Mouse (Mus musculus): ENCODE results near the gene Ift52. TPM values are rescaled to one million over a fixed set of nuclear protein-coding genes. Genes with fewer than 3 reads are reported as not detected.
A peak's percentile ranks its signal among the peaks of the same experiment; 100 is the strongest.

Gene Ift52
- 35.3 and 37.3 TPM in 2 replicates for polyA plus RNA-seq (2015; fragmentation: Nextera tagmentation; extraction: Ambion mirVana)

DNA sequence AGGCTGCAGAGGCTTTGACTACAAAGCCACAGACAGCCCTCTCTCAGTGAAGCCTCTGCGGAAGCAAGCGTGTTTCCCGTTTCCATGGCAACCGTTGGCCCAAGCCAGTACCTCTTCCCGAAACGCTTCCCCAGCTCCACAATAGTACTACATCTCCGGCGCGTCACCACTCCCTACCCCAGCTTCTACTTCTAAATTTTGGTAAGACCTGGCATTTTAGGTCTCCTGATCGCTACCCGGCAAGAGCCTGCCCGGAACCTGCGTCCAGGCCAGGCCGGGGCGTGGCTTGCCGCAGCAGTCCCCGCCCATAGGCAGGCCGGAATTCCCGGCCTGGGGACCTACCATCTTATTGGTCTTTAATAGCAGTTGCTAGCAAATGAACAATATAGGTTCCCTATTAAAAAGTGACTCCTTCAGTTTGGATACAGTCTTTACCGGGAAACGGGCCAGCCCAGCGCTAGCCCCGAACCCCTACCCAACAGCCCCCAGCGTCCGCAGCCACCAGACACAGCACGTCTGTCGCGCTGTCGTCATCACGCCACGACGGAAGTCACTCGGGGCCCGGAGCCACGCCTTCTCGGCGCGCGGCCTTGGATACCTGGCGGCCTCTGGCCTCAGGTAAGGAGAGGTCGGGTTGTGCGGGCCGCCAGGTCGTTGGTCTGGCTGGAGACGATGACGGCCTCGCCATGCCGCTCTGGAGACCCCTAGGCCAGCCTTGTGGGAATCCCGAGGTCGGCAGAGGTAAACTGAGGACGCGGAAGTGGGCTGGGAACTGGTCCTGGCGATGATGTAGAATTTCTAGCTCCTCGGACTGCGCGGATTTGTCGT, at the start of gene Ift52:
Gene Ift52 (plus strand): TSS at position 439 of the 828 bp plus-strand sequence.
- Histone ChIP-seq H3K36me3 (no peaks in the 10 kb centered on the region), H3K27ac (replicated peaks) (peak within 1 kb of the TSS; percentile 60), H3K4me3 (peak within 1 kb of the TSS; percentile 93), H3K4me2 (peak within 1 kb of the TSS; percentile 74), H3K27me3 (replicated peaks) (0 out of 2 replicates have a peak, but pooled peaks cover 5% of the 10 kb centered on the region), H3K9ac (peak within 1 kb of the TSS; percentile 92), H3K9me3 (no peaks in the 10 kb centered on the region), H3K4me1 (peaks cover 11% of the 10 kb centered on the region)
- under 1% methylated on average over 57 of the region's 57 CpGs for WGBS
- peak; percentile 94 for ATAC-seq (ENCODE audit: extremely low read depth, insufficient number of reproducible peaks, low FRiP score, low TSS enrichment)

DNA sequence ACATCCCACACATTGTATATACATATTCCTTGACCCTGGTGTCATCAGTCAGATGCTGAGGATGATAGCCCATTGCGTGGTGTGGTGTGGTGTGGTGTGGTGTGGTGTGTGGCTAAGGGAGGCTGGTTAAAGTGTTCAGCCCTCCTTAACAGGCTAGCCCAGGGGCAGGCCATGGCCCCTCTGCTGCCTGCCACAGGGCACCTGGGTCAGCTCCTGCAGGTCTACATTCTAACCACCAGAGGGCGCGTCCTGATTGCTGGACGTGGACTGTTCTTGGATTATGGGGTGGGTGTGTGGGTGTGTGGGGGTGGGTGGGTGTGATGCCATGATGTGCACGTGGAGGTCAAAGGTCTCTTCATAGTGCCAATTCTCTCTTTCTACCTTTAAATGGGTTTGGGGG, 48.8 kb upstream of the Ift52 start:
- Histone ChIP-seq H3K4me1 (no peaks in the 10 kb centered on the region), H3K9ac (no peak overlapping the region), H3K27ac (replicated peaks) (no peak overlapping the region), H3K4me2 (no peak overlapping the region), H3K27me3 (replicated peaks) (peaks cover 6% of the 10 kb centered on the region; the same call in 1 of the 2 replicates), H3K9me3 (no peaks in the 10 kb centered on the region), H3K36me3 (no peaks in the 10 kb centered on the region), H3K4me3 (no peak overlapping the region)
- WGBS, result 8% methylated on average over 5 of the region's 5 CpGs
- 0 out of 2 replicates have a peak, but pooled peaks have one; percentile 26 for ATAC-seq (ENCODE audit: extremely low read depth, insufficient number of reproducible peaks, low FRiP score, low TSS enrichment)

DNA sequence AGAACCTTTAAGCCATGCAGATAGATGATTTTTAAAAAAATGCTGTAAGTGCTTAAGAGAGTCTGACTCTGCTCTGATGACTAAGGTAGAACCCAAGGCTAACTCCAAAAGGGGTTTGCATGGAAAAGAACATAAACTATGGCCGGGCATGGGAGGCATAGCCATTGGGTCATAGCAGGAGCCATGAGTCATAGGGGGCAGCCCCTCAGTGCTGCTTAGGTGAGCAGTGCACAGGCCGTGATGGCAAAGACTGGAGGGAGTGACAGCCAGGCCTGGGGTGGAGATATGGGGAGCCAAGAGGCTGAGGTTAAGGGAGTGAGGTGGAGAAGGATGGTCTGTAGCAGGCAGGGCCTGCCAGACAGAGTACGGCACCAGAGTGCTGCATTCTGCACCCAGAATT, 48.1 kb upstream of the Ift52 start:
- no peak overlapping the region for H3K9ac ChIP-seq
- H3K9me3 ChIP-seq, result no peaks in the 10 kb centered on the region
- H3K27me3 ChIP-seq (replicated peaks), result peaks cover 6% of the 10 kb centered on the region; the same call in 1 of the 2 replicates
- no peak overlapping the region for H3K27ac ChIP-seq (replicated peaks)
- H3K4me3 ChIP-seq, result no peak overlapping the region
- no peak overlapping the region for H3K4me2 ChIP-seq
- H3K4me1 ChIP-seq, result peaks cover 5% of the 10 kb centered on the region; the same call in 1 of the 2 replicates
- 78% methylated on average over 3 of the region's 3 CpGs for WGBS
- no peak for ATAC-seq (ENCODE audit: extremely low read depth, insufficient number of reproducible peaks, low FRiP score, low TSS enrichment)
- no peaks in the 10 kb centered on the region for H3K36me3 ChIP-seq

DNA sequence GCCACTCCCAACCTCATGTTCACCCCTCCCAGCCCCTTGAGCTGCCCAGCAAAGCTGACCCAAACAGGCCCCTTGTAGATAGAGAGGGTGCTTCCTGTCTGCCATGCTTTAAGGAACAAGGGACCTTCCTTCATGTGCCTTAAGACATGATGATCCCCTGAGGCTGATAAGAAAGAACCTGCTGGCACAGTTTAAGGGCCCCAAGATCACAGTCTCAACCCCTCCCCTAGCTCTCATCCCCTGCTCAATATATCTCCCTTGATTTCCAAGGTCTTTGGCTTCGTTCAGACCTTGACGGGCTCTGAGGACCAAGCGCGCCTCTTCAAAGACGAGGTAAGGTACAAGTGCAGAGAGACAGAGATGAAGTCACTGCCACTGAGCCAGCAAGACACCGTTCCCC, 46.3 kb upstream of the Ift52 start:
- no peak for ATAC-seq (ENCODE audit: extremely low read depth, insufficient number of reproducible peaks, low FRiP score, low TSS enrichment)
- Histone ChIP-seq H3K9ac (no peak overlapping the region), H3K4me1 (peaks cover 18% of the 10 kb centered on the region), H3K4me3 (no peak overlapping the region), H3K4me2 (no peak overlapping the region), H3K36me3 (no peaks in the 10 kb centered on the region), H3K27ac (replicated peaks) (no peak overlapping the region), H3K9me3 (no peaks in the 10 kb centered on the region), H3K27me3 (replicated peaks) (peaks cover 6% of the 10 kb centered on the region; the same call in 1 of the 2 replicates)
- WGBS, result 68% methylated on average over 6 of the region's 6 CpGs

DNA sequence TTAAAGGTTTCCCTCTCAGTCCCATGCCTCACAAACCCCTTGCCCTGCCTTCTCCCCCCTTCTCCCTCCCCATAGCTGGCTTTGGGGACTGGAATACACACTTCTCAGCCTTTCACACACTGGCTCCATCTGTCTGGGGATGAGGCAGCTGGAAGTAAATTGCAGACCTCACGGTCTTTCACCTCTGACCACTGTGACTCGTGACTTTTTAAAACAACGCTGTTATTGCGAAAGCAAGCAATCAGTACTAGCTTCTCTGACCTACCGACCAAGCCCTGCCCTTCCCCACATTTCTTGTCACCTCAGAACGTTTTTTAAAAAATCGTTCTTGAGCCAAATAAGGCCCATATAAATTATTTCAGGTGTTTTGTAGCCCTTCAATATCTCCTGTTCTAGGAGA, 44.4 kb upstream of the Ift52 start:
- no peaks in the 10 kb centered on the region for H3K9me3 ChIP-seq
- H3K4me2 ChIP-seq, result no peak overlapping the region
- no peaks in the 10 kb centered on the region for H3K27me3 ChIP-seq (replicated peaks)
- H3K4me3 ChIP-seq, result no peak overlapping the region
- H3K9ac ChIP-seq, result no peak overlapping the region
- WGBS, result 51% methylated on average over 7 of the region's 7 CpGs
- H3K4me1 ChIP-seq, result peaks cover 18% of the 10 kb centered on the region
- H3K36me3 ChIP-seq, result no peaks in the 10 kb centered on the region
- no peak for ATAC-seq (ENCODE audit: extremely low read depth, insufficient number of reproducible peaks, low FRiP score, low TSS enrichment)
- no peak overlapping the region for H3K27ac ChIP-seq (replicated peaks)

DNA sequence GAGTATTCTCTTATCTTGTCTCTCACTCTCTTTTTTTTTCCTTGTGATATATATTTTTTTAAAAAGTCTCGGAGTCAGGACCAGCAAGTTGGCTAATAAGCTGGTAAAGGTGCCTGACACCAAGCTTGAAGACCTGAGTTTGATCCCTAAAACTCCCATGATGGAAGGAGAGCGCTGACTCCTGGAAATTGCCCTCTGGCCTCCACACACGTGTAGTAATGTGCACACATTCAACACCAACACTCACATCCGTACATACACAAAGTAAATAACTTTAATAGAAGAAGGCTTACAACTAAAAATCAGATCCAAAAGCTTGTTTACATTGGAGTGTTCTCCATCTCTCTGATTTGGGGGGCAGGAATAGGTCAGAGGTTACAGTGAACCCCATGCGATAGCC, 43.9 kb upstream of the Ift52 start:
- Histone ChIP-seq H3K4me3 (no peak overlapping the region), H3K9me3 (no peaks in the 10 kb centered on the region), H3K4me1 (peaks cover 18% of the 10 kb centered on the region), H3K27ac (replicated peaks) (no peak overlapping the region), H3K4me2 (no peak overlapping the region), H3K27me3 (replicated peaks) (no peaks in the 10 kb centered on the region), H3K36me3 (no peaks in the 10 kb centered on the region), H3K9ac (no peak overlapping the region)
- WGBS, result 74% methylated on average over 5 of the region's 5 CpGs
- ATAC-seq (ENCODE audit: extremely low read depth, insufficient number of reproducible peaks, low FRiP score, low TSS enrichment), result no peak

DNA sequence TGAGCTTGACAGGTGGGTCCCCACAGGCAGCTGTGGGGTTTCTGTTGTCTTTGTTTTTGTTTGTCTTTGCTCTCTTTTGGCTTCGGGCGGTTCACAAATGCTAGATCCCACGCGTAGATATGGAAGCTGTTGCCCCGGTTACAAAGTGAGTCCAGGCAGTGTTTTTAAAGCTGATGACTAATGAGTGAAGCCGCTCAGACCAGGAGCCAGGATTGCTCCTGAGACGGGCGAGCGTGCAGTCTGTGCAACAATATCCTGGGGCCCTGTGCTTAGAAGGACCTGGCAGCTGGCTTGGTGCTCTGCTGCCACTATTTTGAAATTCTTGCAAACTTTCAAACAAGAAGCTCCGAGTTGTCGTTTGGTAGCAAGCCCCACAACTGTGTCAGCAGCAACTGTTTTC, 43.5 kb upstream of the Ift52 start:
- no peak overlapping the region for H3K9ac ChIP-seq
- no peak overlapping the region for H3K4me2 ChIP-seq
- H3K4me3 ChIP-seq, result no peak overlapping the region
- ATAC-seq (ENCODE audit: extremely low read depth, insufficient number of reproducible peaks, low FRiP score, low TSS enrichment), result no peak
- no peak overlapping the region for H3K27ac ChIP-seq (replicated peaks)
- peaks cover 18% of the 10 kb centered on the region for H3K4me1 ChIP-seq
- H3K27me3 ChIP-seq (replicated peaks), result no peaks in the 10 kb centered on the region
- H3K36me3 ChIP-seq, result no peaks in the 10 kb centered on the region
- H3K9me3 ChIP-seq, result no peaks in the 10 kb centered on the region
- WGBS, result 35% methylated on average over 11 of the region's 11 CpGs

DNA sequence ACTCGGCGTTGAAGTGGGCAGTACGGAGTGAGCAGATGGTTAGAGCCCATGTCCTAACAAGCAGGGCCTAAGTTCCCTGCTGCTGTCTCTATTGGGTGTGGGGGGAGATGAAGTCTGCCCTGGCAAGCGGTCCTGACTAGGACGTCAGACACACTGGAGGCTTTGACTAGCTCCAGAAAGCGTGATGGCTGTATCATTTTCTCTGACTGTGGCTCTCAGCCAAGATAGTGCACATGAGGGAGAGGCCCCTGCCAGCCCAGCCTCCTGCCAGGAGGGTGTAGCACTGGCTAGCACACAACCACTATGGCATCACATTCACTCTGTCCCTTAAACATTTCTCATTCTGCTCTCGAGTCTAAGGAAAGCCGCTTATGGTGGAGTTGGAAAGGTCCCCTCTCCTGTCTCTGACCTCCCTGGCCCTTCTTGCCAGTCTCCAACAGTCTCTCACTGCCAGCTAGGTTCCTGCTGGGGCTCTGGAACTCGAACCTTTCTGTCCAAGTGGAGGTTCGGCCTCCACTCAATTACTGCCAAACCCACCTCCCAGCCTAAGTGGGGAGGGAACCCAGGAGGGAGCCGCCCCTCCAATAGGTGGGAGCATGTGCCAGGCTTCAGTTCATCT, 41.9 kb upstream of the Ift52 start:
- H3K9me3 ChIP-seq, result no peaks in the 10 kb centered on the region
- no peak overlapping the region for H3K4me3 ChIP-seq
- H3K9ac ChIP-seq, result no peak overlapping the region
- peaks cover 18% of the 10 kb centered on the region for H3K4me1 ChIP-seq
- no peak overlapping the region for H3K4me2 ChIP-seq
- ATAC-seq (ENCODE audit: extremely low read depth, insufficient number of reproducible peaks, low FRiP score, low TSS enrichment), result no peak
- 58% methylated on average over 11 of the region's 11 CpGs for WGBS
- H3K27me3 ChIP-seq (replicated peaks), result no peaks in the 10 kb centered on the region
- H3K36me3 ChIP-seq, result no peaks in the 10 kb centered on the region
- H3K27ac ChIP-seq (replicated peaks), result no peak overlapping the region

DNA sequence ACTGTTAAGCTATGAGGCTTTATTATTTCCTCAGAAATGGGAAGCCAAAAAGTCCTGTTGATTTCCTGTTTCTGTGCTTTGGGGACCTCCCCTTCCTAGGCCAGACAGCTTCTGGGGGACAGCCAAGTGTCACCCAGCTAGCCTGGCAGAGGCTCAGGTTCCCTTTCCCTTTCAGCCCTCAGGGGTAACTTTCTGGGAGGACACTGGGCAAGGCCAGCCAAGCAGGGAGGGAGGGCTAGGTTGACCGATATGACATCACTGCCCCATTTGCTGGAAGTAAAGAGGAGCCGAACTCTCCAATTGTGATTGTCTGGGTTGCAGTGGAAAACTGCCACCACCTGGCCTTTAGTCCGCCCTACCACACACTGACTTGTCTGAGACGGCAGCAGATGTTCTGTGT, 41.2 kb upstream of the Ift52 start:
- peaks cover 18% of the 10 kb centered on the region for H3K4me1 ChIP-seq
- no peak overlapping the region for H3K4me3 ChIP-seq
- H3K36me3 ChIP-seq, result no peaks in the 10 kb centered on the region
- H3K27ac ChIP-seq (replicated peaks), result no peak overlapping the region
- no peak for ATAC-seq (ENCODE audit: extremely low read depth, insufficient number of reproducible peaks, low FRiP score, low TSS enrichment)
- no peaks in the 10 kb centered on the region for H3K27me3 ChIP-seq (replicated peaks)
- WGBS, result 60% methylated on average over 4 of the region's 4 CpGs
- no peak overlapping the region for H3K4me2 ChIP-seq
- no peak overlapping the region for H3K9ac ChIP-seq
- H3K9me3 ChIP-seq, result no peaks in the 10 kb centered on the region

DNA sequence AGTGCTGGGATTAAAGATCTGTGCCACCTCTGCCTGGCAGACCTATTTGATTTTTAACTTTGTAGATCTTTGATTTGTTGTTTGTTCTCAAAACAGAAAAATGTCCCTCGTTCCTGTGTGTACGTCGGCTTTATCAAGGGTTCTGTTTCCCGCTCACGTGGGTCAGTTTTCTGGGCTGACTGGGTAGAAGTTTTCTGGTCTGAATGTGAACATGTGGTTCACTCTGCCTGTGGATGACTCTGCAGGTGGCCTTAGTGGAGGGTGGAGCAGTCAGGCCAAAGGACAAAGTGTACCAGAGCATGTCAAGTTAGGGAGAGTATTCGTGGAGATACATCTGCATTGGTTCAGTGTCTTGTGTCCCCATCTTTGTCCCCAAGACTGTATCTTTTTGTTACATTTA, 32.8 kb upstream of the Ift52 start:
- H3K4me1 ChIP-seq, result peaks cover 4% of the 10 kb centered on the region; the same call in 1 of the 2 replicates
- H3K9me3 ChIP-seq, result no peaks in the 10 kb centered on the region
- H3K4me3 ChIP-seq, result no peak overlapping the region
- ATAC-seq (ENCODE audit: extremely low read depth, insufficient number of reproducible peaks, low FRiP score, low TSS enrichment), result no peak
- H3K27me3 ChIP-seq (replicated peaks), result no peaks in the 10 kb centered on the region
- H3K9ac ChIP-seq, result no peak overlapping the region
- H3K36me3 ChIP-seq, result no peaks in the 10 kb centered on the region
- no peak overlapping the region for H3K4me2 ChIP-seq
- 71% methylated on average over 6 of the region's 6 CpGs for WGBS
- no peak overlapping the region for H3K27ac ChIP-seq (replicated peaks)

DNA sequence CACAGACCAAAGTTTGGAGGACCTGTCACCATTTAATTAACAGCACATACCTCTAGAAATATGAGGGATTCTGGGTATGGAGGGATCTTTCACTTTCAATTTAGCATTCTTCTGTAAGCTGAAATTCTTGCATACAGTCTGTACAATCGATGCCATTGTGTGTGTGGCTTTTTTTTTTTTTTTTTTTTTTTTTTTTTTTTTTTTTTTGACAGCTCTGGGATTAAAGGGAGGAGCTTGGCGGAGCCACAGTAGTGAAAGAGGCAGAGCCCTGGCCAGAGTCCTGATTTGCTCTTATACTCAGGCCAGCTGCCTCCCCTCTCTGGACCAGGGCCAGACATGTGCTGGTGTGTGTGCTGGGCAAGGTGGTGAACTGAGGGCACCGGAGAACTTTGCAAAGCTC, 31.2 kb upstream of the Ift52 start:
- Histone ChIP-seq H3K4me2 (no peak overlapping the region), H3K36me3 (no peaks in the 10 kb centered on the region), H3K27me3 (replicated peaks) (no peaks in the 10 kb centered on the region), H3K27ac (replicated peaks) (no peak overlapping the region), H3K4me3 (no peak overlapping the region), H3K4me1 (peaks cover 4% of the 10 kb centered on the region; the same call in 1 of the 2 replicates), H3K9ac (no peak overlapping the region), H3K9me3 (no peaks in the 10 kb centered on the region)
- ATAC-seq (ENCODE audit: extremely low read depth, insufficient number of reproducible peaks, low FRiP score, low TSS enrichment), result no peak
- 47% methylated on average over 3 of the region's 3 CpGs for WGBS
